Mouse (Mus musculus) urinary bladder, postnatal 25 days (tissue): ENCODE data around the gene Ap3d1.

Experiments used
- DNase-seq: peaks from one replicate; pipeline ENCODE4 v3.0.0; 2022; ENCODE audit warnings: low spot score

Ap3d1 gene

GRCm38 (mm10) chr10:80682003-80682402 lies 60.1 kb downstream of the Ap3d1 start:
- DNase-seq: no peak

- DNase-seq: no peak
Measured at GRCm38 (mm10) chr10:80680260-80680696, 61.8 kb downstream of the Ap3d1 start.

- no peak for DNase-seq
Measured at GRCm38 (mm10) chr10:80679556-80680259, 62.4 kb downstream of the Ap3d1 start.

GRCm38 (mm10) chr10:80678601-80679377 lies 63.3 kb downstream of the Ap3d1 start:
- DNase-seq: no peak

GRCm38 (mm10) chr10:80677942-80678436 lies 64.1 kb downstream of the Ap3d1 start, which contains the start of gene Mknk2:
Gene Mknk2, minus strand, starts transcription at chr10:80678112.
- peak; percentile 91 for DNase-seq

GRCm38 (mm10) chr10:80677128-80677875 lies 64.8 kb downstream of the Ap3d1 start:
- no peak for DNase-seq

- DNase-seq: peak; percentile 99
Measured at GRCm38 (mm10) chr10:80676198-80676928, 65.7 kb downstream of the Ap3d1 start.

GRCm38 (mm10) chr10:80675405-80676197 lies 66.5 kb downstream of the Ap3d1 start:
- DNase-seq: no peak

GRCm38 (mm10) chr10:80674851-80675404 lies 67.1 kb downstream of the Ap3d1 start:
- DNase-seq: no peak

- DNase-seq: no peak
Measured at GRCm38 (mm10) chr10:80674161-80674711, 67.8 kb downstream of the Ap3d1 start.

GRCm38 (mm10) chr10:80673690-80674089 lies 68.4 kb downstream of the Ap3d1 start:
- no peak for DNase-seq

- DNase-seq: no peak
Measured at GRCm38 (mm10) chr10:80671936-80672690, 70.0 kb downstream of the Ap3d1 start.

GRCm38 (mm10) chr10:80671251-80671650 lies 70.8 kb downstream of the Ap3d1 start:
- no peak for DNase-seq

- no peak for DNase-seq
Measured at GRCm38 (mm10) chr10:80670531-80670930, 71.5 kb downstream of the Ap3d1 start.

- DNase-seq: no peak
Measured at GRCm38 (mm10) chr10:80669737-80670485, 72.2 kb downstream of the Ap3d1 start.

- no peak for DNase-seq
Measured at GRCm38 (mm10) chr10:80669018-80669417, 73.0 kb downstream of the Ap3d1 start.

- DNase-seq: no peak
Measured at GRCm38 (mm10) chr10:80668614-80669013, 73.5 kb downstream of the Ap3d1 start.

- no peak for DNase-seq
Measured at GRCm38 (mm10) chr10:80666837-80667412, 75.1 kb downstream of the Ap3d1 start.
